Mouse (Mus musculus) gastrocnemius, postnatal 36 days (tissue): ENCODE data around the gene Nxf1. TPM values are rescaled to one million over a fixed set of nuclear protein-coding genes. Genes with fewer than 3 reads are reported as not detected.
A peak's percentile ranks its signal among the peaks of the same experiment; 100 is the strongest.

Source experiments
- DNase-seq, 2 experiments: peaks; one replicate each; pipeline ENCODE4 v3.0.0; 2022
- intact Hi-C: fragments of 180-260 bp; cut with DNase I; formaldehyde crosslinking; loops from one replicate; pipeline ENCODE4 v1.15.1; 2025
- total RNA-seq, 2 experiments: library from RNA; stranded (reverse); gene quantifications; 2 replicates each; pipeline ENCODE4 v1.2.3; 2021

Nxf1 gene
- total RNA-seq, 2 experiments from 2014 or later, result 24.1 to 32.9 TPM

DNA sequence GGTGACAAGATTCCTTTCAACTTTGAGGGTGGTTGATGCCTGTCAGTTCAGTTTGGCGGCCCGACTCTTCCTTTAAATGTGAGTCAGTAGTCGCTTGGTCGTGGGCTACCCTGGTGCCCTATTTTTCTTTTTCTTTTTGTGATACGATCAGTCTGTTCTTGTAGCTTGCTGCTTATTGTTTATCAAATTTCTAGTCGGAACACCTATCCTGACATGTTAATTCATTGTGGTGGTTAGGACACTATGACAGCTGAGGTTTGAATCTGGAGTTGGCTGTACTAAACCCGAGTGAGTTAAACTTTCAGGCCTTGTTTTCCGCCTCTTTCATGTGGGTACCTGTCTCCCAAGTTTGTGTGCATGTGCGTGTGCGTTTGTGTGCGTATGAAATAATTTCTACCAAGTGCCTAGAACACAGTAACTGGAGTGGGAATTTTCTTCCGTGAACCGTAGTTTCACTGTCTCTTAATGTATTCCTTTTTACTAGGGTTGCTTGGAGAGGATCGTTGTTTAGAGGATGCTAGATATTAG lies 662 bp downstream of the Nxf1 start:
- DNase-seq, result no peak
- intact Hi-C loops, result no loop called here

DNA sequence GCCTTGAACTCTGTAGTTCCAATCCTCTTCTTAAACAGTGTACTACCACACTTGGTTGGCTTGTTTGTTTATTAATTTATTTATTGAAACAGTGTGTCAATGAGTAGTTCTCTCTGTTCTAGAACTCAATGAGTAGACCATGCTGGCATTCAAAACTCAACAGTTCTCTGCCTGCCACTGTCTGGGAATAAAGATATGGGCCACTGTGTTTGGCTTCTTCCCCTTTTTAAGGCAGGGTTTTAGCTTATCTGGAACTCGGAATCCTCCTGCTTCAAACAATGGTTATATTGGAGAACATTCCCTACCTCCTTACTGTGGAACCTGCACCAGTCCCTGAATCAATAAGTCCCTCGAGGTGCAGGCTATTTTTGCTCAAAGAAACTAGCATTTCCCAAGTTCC lies 2.0 kb downstream of the Nxf1 start:
- intact Hi-C loops, result no loop called here

DNA sequence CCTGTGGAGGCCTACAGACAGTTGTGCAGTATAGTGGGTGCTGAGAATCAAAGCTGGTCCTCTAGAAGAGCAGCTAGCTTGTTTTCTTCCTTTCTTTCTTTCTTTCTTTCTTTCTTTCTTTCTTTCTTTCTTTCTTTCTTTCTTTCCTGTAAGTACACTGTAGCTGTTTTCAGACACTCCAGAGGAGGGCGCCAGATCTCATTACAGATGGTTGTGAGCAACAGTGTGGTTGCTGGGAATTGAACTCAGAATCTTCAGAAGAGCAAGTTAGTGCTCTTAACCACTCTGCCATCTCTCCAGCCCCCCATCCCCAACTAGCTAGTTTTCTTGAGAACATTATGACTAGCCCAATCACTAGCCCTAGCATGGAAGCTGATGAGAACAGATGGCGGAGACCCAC lies 3.9 kb downstream of the Nxf1 start:
- no peak for DNase-seq
- intact Hi-C loops, result no loop called here

More for the DNA sequence above, 2.0 kb downstream of the Nxf1 start:
- DNase-seq, result no peak

DNA sequence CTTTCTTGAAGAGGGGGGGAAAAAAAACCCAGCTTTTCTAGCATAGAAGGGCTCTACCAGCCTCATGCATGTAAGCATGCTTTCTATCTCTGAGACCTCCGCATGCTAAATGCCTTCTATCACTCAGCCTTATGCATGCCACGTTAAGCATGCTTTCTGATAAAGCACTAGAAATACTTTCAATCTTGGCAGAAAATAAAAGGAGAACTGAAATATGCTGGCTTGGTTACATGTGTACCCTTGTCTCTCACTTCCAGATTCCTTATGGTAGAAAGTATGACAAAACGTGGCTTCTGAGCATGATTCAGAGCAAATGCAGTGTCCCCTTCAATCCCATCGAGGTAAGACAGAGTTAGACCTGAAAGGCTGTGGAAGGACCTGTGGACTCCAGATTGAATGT lies 6.4 kb downstream of the Nxf1 start:
- no peak for DNase-seq
- intact Hi-C loops, result no loop called here

DNA sequence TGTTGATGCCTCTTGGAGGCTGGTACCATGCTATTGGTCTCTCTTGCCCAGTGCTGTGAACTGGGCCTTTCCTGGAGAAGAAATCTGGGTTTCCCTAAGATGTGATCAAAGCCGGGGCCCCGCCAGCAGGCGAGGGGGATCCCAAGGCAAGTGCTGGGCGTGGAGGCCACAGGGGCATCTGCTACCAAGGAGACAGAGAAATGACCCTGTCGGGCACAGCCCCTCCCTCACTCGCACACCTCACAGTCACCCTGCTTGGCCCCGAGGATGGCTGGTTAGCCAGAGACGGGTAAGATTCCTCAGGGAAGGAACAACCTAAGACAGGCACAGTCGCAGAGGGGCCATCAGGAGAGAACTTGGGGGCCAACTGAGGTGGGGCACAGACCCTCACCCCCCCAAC lies 8.7 kb downstream of the Nxf1 start:
- intact Hi-C loops, result no loop called here
- no peak for DNase-seq

DNA sequence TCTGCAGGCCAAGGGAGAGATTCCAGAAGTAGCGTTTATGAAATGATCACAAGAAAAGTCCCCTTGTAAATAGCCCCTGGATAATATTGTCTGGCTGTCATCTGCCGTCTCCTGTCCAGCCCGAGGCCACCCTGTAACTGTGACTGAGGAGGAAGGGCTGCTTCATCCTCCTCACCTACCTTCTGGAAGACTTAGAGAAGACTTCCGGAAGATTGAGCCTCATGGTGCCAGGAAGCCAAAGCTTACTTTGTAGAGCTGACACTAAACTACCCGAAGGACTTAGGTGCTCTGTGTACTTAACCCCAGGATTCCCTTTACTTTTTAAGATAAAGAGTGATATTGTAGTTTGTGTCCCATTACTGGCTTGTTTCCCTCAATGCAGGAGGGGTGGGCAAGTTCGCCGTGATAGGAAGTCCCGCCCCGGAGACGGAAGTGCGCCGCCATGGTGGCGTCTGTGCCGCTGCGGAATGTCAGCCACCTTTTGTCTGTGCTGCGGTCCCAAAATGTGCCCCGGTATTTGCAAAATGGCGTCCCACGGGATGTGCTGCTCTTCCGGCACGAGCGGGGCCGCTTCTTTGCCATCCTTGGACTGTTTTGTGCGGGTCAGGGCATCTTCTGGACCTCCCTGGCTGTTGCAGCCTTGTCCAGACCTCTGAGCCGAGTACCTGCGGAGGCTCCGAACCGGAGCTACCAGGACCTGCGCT lies 13.8 kb downstream of the Nxf1 start, which contains the start of gene Tmem223:
Tmem223 (plus strand) TSS at position 430 of the 704 bp plus-strand sequence.
- intact Hi-C loops, result no loop called here
- peak; percentile 66 to 70 for DNase-seq

DNA sequence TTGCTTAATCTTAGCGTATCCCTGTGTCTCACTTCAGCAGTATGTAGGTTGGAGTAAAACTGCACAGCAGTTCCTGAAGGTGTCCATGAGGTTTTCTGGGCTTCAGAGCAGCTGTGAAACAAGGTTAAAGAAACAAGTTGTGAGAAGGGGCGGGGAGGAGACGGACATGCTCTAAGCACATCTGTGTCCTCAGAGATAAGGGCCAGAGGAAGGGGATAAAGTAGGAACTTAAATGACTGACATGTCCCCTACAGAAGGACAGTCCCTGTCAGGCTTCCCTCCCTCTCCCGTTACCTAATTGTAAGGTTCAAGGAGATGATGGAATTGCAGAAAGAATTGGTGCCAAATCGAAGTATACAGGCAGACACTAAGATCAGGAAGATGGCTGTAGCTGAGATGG lies 16.1 kb downstream of the Nxf1 start:
- intact Hi-C loops, result no loop called here
- DNase-seq, result no peak

DNA sequence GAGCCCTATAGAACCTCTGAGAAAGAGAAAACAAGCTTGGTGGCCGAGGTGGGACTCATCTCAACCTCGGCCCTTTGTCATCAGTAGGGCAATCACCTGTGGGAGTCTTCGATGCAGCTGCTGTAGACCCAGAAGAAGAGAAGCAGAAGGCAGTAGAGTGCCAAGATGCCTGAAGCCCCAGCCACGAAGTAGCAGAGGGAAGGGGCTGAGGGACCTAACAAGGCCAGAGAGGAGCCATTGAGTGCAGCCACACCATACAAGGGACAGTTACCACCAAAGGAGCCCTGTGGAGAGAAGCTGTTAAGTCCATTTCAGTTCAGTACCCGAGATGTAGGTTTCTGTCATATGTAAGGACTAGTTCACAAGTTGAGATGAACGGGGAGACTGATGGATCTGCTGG lies 16.5 kb downstream of the Nxf1 start:
- intact Hi-C loops, result no loop called here
- no peak for DNase-seq

DNA sequence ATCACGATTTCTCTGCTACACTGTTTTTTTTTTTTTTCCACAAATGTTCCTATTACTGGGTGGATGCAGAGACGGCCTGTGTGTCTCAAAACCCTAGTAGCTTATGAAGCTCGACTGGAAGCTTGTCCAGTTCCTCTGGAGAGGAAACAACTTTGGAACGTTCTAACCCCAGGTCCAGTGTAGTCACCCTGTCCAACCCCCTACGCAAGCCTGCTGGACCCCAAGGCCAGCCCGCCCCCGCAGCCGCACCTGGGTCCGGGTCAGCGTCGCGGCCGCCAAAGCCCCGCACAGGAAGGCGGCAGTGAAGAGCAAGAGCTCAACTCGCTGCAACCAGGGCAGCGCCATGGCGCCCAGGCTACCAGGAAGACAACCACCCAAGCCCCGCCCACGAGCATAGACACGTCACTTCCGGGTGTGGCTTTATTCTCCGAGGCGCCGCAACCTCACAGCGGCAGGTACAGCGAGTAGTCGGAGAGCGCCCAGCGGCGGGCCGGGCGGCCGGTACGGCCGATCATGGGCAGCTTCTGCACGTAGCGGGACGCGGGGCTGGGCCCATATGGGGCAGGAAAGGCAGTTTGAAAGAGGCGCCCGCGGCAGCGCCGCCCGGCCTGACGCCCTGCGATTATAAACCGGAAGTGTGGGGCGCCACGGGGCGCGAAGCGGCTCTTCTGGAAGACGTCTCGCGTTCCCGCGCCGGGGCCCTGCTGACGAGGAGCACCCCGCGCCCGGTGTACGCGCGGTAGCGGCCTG lies 17.4 kb downstream of the Nxf1 start, which contains the start of gene Tmem179b:
Tmem179b (minus strand) TSS at position 382 of the 750 bp plus-strand sequence.
- DNase-seq, result peak; percentile 93 to 96
- intact Hi-C loops, result no loop called here

DNA sequence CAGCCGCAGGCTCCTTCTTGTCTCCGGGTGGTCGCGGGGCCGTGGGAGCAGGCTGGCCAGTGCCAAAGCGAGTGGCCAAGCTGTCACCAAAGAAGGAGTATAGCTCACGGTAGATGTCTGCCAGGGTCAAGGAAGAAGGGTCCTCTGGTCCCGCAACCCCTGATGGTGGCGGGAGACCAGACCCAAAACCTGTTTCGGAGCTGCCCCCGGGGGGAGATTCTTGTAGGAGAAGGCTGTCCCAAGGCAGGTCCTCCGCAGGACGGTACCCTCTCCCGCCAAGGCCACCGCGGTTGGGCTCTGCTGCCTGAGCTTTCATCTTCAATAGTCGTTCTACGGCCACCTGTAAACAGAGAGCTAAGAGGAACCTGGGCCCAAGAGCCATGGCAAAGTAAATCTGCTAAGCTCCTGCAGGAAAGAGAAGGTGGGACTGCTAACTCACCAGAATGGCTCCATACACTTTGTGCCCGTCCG lies 18.1 kb downstream of the Nxf1 start:
- intact Hi-C loops, result no loop called here
- DNase-seq, result no peak

DNA sequence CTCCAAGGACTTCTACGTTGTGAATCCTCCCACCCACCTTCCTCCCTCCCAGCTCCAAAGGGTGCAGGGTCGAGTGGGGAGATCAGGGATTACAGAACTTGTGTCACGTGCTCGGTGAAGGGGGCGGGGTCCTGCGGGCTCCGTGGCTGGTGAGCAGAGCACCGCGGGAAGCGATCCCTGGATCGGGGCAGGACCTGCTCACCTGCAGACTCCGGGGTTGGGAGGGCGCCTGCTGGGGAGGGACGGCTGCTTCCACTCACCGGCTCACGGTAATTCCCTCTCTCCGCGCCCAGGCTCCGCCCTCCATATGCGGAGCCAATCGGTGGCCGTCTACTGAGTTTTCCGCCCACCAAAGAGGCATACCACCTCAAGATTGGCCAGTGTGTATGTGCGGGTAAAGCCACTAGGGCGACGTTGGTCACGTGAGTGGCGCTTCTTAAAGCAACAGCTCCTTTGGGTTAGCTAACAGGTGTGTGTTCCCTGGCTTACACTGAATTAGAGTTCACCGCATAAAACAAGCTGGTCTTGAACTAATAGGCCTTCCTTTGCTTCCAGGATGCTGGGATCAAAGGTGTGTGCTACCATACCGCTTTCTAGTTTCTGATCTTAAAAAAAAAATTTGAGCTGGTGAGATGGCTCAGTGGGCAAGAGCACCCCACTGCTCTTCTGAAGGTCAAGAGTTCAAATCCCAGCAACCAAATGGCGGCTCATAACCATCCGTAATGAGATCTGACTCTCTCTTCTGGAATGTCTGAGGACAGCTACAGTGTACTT lies 29.3 kb downstream of the Nxf1 start, which contains the start of gene Taf6l:
Taf6l (minus strand) TSS at position 410 of the 774 bp plus-strand sequence.
- DNase-seq, result peak; percentile 83 to 88
- intact Hi-C loops, result no loop called here

DNA sequence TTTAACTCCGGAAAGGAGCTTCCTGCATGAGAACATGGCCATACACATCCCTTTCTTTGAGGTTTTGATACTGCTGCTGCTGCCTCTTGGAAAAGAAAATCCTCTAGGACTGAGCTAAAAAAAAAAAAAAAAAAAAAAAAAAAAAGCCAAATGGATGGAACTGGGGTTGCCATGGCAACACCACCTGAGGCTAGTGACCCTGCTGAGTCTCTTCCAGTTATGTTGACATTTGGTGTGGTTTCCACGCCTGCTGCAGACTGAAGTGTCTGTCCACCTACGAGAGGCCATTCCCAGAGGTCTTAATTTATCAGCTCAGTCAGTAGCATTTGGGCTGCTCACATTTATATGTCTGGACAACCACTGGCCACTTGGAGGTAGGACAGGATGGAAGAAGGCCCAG lies 31.6 kb downstream of the Nxf1 start:
- intact Hi-C loops, result no loop called here

DNA sequence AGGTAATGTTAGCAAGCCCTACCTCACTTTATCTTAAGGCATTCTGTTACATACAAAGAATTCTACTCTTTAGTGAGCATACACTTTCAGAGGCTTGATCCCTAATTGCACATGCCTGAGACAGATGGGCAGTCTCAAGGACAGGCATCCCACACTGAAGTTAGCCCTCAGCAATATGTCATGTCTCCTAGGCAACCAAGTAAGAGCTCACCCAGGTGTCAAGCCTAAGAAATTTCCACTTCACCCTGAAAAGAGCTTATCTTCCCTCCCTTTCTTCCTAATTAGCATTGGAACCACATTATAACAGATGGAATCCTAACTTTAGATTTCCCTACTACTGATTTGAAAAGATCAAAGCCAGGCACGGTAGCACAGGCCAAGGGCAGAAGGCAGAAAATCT lies 32.3 kb downstream of the Nxf1 start:
- intact Hi-C loops, result no loop called here
- DNase-seq, result no peak

More for the DNA sequence above, 31.6 kb downstream of the Nxf1 start:
- DNase-seq, result no peak

DNA sequence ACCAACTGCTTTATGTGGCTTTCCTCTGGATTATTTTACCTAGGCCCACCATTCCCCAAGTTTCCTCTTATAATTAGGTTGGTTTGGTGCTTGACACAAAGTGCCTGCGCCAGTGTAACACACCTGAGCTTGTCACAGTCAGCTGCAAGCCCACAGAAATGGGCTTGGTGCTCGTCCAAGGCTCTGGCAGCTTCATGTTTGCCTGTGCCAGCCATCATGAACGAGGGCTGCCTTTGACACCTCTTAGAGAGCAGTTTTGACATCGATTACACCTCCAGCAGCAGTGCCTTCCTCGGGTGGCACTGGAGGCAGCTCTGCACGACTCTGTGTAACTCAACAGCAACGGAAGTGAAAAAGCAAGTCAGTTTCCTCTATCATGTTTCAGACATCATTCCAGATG lies 33.3 kb downstream of the Nxf1 start:
- intact Hi-C loops, result no loop called here

DNA sequence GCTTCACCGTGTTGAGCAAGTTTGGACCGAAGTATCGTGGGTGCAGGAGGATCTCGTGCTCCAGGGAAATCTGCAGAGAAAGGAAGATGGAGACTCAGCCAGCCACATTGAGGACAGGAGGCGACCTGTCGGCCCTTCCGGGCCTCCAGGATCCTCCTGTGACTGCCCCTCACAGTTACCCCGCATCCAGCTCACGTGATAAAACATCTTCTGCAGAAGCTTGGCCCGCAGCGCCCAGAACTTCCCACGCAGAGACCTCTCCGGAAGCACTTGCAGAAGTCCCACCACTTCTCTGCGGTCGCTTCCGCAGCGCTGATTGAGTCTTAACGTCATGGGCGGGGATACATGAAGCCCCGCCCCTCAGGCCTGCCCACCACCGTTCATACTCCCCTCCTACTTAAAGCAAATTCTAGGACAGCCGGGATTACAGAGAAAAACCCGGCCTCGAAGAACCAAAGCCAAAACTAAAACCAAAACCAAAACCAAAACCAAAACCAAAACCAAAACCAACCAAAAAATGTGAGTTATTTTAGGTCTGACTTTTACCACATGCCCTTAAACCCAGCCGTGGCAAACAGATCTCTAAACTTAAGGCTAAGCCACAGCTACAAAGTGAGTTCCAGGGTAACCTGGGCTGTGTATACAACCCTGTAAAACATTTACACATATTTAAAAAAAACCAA lies 41.5 kb downstream of the Nxf1 start, which contains the start of gene Polr2g:
Polr2g (minus strand) TSS at position 314 of the 683 bp plus-strand sequence.
- intact Hi-C loops, result no loop called here
- DNase-seq, result peak; percentile 84 to 87

More for the DNA sequence above, 33.3 kb downstream of the Nxf1 start:
- no peak for DNase-seq

DNA sequence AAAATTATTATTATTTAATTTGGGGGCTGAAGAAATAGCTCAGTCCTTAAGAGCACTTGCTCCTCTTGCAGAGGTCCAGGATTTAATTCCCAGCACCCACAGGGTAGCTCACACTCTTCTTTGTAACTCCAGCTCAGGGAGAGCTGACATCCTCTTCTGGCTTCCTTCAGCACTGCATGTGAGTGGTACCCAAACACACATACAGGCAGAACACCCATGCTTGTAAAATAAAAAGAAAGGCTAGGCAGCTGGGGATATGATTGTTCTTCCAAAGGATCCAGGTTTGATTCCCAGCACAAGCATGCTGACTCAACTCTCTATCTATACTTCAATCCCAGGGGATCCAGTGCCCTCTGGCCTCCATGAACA lies 42.1 kb downstream of the Nxf1 start:
- intact Hi-C loops, result no loop called here
- DNase-seq, result no peak

DNA sequence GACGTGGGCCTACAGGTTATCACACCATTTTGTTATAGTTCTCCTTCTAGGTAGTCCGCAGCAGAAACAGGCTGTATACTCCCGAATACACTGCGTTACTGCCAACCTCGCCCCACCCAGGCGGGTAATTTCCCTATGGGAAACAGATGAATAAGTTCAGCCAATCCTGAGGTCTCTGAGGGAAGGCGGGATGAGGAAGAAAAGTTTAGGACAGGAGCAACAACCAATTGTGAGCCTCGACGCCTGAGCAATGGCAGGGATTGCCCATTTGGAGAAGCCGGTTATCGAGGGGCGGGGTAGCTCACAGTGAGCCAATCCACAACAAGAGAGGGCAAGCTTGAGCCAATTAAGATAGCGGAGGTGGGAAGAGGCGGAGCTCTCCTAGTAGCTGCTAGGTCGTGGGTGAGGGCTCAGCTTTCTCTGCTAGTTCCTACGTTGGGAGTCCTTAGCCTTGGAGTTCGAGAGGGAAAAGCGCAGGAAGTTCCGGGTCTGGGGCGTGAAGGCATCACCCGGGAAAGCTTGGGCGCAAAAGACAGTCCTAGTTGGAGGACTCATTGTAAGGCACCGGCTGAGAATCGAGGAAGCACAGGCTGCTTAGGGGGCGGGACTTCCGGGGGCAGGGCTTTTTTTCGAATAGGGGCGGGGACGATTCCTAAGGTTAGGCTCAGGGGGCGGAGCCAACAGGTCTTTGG lies 45.4 kb downstream of the Nxf1 start, which contains the start of gene Zbtb3:
Zbtb3 (plus strand) TSS at position 426 of the 692 bp plus-strand sequence.
- DNase-seq, result peak; percentile 87 to 90
- intact Hi-C loops, result no loop called here

DNA sequence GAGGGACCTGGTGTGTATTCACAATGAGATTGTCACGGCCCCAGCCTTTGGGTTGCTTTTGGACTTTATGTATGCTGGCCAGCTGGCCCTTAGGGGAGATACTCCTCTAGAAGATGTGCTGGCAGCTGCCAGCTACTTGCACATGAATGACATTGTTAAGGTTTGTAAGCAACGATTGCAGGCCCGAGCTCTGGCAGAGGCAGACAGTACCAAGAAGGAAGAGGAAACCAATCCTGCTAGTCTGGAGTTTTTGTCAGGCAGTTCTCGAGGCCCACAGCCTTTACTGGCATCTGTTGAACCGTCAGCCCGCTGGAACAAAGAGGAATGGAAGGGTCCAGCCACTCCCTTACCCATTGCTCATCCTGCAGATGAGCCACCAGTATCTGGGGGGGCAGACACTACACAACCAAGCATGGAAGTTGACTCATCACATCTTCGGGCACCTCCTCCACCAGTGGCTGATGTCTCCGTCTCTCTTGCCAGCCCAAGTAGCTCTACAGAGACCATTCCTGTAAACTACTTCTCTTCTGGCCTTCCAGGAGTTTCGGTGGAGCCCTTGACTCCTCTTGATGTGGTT lies 46.4 kb downstream of the Nxf1 start:
- intact Hi-C loops, result no loop called here
- DNase-seq, result no peak
